Mouse (Mus musculus) left cerebral cortex, postnatal 14 days (tissue): ENCODE results near the gene Adamtsl2. TPM values are rescaled to one million over a fixed set of nuclear protein-coding genes. Genes with fewer than 3 reads are reported as not detected.
A peak's percentile ranks its signal among the peaks of the same experiment; 100 is the strongest.

ENCODE experiments used
- DNase-seq, 2 experiments: peaks; one replicate each; pipeline ENCODE4 v3.0.0; 2021 to 2022; ENCODE audit warnings: low spot score in 2 of 2, mixed read lengths in 1 of 2
- intact Hi-C: fragments of 180-260 bp; cut with DNase I; formaldehyde crosslinking; loops from one replicate; pipeline ENCODE4 v1.15.1; 2025
- total RNA-seq, 2 experiments: library from RNA; stranded (reverse); gene quantifications; 2 replicates each; pipeline ENCODE4 v1.2.3; 2021

The Adamtsl2 gene
- total RNA-seq, 2 experiments from 2014 or later, result 27.4 to 29.3 TPM

- intact Hi-C loops, result no loop called here
Observed at GRCm38 (mm10) chr2:27103554-27103953, 24.4 kb downstream of the Adamtsl2 start.

DNA sequence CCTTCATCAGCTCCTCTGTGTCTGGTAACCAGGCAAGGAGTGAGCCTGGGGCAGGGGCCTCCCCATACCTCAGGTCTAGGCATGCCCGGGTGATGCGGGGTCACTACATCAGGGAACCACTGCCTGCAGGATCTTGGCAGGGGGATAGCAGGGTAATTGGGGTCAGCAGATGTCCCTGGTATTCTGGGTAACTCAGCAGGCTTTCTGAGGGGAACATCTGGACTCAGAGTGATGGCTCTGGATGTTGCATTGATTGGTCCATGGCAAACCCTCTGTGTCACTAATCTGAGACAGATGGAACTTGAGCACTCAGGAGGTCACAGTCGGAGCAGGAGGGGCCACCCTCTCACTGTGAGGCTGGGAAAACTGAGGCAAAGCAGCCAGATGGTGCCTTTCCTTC, 27.6 kb downstream of the Adamtsl2 start:
- DNase-seq, result no peak
- intact Hi-C loops, result no loop called here

More at GRCm38 (mm10) chr2:27103554-27103953, 24.4 kb downstream of the Adamtsl2 start:
- DNase-seq, result peak; percentile 37 to 69

DNA sequence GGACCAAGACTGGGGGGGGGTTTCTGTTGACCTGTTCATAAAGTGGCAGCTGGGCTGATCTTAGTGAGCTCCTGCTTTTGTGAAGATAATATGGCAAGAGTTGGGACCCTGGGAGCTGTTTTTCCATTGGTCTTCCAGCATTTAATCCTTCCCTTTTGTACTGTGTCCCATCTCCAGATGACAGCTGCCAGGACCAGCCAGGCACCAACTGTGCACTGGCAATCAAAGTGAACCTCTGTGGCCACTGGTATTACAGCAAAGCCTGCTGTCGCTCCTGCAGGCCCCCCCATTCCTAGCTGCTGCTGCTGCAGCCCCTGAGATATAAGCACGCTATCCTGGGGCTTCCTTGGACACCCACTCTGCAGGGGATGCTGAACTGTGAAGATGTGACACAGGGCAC, 29.0 kb downstream of the Adamtsl2 start:
- DNase-seq, result no peak
- intact Hi-C loops, result no loop called here

DNA sequence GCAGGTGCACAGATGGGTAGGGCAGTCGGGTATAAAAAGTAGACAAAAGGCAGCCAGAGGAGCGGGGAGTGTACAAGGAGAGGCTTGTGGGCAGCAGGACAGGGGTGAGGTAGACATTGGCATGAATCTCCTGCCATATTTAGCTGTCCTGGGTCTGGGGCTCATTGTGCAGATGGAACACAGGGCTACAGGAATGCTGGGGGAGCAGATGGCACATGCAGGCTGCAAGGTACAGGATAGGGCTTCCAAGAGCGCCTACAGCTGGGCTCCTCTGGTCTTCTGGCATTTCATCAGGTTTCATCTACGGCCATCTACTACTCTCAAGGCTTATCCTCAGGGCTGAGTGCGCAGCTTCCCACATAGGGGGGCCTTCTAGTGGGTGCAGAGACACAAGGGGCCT, 29.9 kb downstream of the Adamtsl2 start:
- intact Hi-C loops, result no loop called here
- no peak for DNase-seq

DNA sequence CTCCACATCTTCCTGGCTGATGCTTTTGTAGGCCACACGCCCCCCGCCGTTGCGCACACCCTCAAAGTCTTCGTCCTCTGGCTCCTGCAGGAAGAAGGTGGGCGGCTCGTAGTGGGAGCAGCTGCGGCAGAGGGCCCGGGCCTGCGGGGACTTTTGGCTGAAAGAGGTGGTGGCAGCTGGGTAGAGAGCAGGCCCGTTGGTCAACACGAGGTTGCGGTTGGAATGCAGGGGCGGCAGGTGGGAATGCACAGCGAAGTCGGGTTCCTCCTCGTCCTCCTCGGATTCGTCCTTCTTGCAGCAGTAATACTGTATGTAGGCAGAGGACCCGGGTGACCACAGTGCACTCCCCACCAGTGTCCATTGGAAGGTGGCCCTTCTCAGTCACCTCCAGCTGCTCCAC, 33.4 kb downstream of the Adamtsl2 start:
- intact Hi-C loops, result no loop called here
- no peak for DNase-seq

- intact Hi-C loops, result no loop called here
- DNase-seq, result no peak
Observed at GRCm38 (mm10) chr2:27114169-27114568, 35.0 kb downstream of the Adamtsl2 start.

GRCm38 (mm10) chr2:27118452-27118851, 39.3 kb downstream of the Adamtsl2 start:
- DNase-seq, result no peak
- intact Hi-C loops, result no loop called here

DNA sequence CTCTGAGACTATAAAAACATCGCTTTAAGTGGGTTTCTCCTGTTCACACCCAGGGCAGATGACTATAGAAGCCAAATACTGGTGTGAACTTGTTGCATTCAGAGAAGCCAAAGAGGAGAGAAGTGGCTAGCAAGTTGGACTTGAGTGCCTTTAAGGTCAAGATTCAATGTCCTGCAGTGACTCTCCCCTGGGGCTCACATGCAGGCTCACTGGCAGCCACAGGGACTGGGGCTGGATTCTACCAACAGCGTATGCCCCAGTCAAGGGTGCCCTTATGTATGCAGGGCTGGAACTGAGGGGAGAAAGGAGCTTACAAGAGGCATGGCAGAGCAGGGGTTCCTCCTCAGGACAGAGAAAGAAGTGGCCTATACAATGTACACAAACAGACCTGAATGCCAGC, 40.6 kb downstream of the Adamtsl2 start:
- DNase-seq, result no peak
- intact Hi-C loops, result loop anchor here (5.0 kb wide), 1 partner anchor 77 kb away; no protein-coding TSS in a partner anchor

DNA sequence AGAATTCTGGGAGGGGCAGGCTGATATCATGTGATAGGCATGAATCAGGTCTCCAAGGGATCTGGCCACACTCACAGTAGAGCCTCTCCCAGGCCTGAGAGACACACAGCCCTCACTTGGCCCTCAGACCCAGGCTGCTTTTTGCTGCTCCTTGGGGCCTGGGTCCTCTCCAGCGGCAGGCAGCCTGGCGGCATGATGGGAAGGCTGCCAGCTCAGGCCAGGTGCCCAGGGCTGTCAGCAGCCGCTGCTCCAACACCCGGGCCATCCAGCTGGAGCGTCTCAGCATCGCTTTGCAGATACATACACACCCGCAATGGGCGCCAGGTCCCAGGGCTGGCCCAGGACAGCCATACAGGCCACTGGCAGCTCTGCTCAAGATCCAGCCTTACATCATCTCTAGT, 41.1 kb downstream of the Adamtsl2 start:
- no peak for DNase-seq
- intact Hi-C loops, result loop anchor here (5.0 kb wide), 1 partner anchor 78 kb away; no protein-coding TSS in a partner anchor

- no peak for DNase-seq
- intact Hi-C loops, result loop anchor here (5.0 kb wide), 1 partner anchor 79 kb away; no protein-coding TSS in a partner anchor
Observed at GRCm38 (mm10) chr2:27121626-27122355, 42.6 kb downstream of the Adamtsl2 start.

DNA sequence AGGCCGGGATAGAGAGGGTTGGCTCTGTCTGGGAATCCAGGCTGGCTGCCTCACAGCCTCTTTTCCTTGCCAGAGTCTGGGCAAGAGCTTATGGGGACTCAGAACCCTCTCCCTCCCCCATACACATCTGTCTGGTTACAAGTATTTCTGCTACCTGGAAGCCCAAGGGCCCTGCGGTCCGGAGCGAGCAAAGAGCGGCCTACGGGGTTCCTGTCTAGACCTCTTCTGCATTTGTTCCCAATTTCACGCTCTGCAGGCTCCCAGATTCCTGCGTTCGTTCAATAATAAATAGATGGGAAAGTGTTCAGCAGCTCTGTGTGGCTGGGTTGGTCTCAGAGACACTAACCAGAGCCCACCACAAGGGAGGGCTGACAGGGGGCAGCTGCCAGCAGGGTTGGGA, 43.4 kb downstream of the Adamtsl2 start:
- DNase-seq, result no peak
- intact Hi-C loops, result loop anchor here (5.0 kb wide), 1 partner anchor 80 kb away; no protein-coding TSS in a partner anchor

GRCm38 (mm10) chr2:27123121-27123520, 43.9 kb downstream of the Adamtsl2 start:
- DNase-seq, result no peak
- intact Hi-C loops, result loop anchor here (5.0 kb wide), 1 partner anchor 81 kb away; no protein-coding TSS in a partner anchor

DNA sequence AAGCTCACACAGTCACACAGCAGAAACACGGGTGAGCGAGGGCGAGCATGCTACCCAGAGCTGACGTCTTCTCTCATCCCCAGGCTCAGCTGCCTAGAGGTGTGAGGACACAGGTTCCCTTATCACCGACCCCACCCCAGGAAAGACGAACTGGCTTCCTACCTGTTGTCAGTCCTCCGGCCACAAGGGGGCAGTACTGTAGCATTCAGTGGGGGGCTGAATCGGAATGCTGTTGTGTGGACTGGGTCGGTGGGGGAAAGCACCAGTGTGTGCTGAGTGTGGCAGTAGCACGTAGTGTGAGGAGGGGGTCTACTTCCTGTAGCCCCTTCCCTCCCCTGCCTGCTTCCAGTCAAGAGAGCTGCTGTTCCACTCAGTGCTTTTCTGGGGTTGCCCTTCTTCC, 46.8 kb downstream of the Adamtsl2 start:
- intact Hi-C loops, result loop anchor here (5.0 kb wide), 1 partner anchor 111 kb away; no protein-coding TSS in a partner anchor
- peak in 1 of 2 experiments; percentile 54 for DNase-seq

- intact Hi-C loops, result loop anchor here (5.0 kb wide), 1 partner anchor 111 kb away; no protein-coding TSS in a partner anchor
- no peak for DNase-seq
Observed at GRCm38 (mm10) chr2:27126496-27126895, 47.3 kb downstream of the Adamtsl2 start.

DNA sequence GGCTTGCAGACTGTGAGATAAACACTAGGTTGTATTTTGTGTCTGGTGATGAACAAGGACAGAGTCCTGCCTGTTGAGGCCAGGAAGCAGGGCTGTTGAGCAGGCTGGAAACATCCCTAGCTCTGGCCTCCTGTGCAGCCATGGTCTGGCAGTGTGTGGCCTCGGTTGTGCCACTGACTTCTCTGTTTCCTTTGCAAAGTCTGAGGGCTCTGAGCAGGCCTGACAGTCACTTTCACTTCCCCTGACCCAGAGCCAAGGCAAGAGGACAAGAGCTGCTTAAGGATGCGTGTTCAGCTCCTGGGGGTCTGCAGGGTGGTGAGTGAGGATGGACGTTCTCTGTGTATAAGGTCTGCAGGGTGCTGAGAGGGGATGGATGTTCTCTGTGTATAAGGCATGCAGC, 49.8 kb downstream of the Adamtsl2 start:
- intact Hi-C loops, result loop anchor here (5.0 kb wide), 1 partner anchor 108 kb away; no protein-coding TSS in a partner anchor
- no peak for DNase-seq

- no peak for DNase-seq
- intact Hi-C loops, result no loop called here
Observed at GRCm38 (mm10) chr2:27135935-27136334, 56.8 kb downstream of the Adamtsl2 start.

GRCm38 (mm10) chr2:27136336-27136735, 57.2 kb downstream of the Adamtsl2 start:
- DNase-seq, result no peak
- intact Hi-C loops, result no loop called here

DNA sequence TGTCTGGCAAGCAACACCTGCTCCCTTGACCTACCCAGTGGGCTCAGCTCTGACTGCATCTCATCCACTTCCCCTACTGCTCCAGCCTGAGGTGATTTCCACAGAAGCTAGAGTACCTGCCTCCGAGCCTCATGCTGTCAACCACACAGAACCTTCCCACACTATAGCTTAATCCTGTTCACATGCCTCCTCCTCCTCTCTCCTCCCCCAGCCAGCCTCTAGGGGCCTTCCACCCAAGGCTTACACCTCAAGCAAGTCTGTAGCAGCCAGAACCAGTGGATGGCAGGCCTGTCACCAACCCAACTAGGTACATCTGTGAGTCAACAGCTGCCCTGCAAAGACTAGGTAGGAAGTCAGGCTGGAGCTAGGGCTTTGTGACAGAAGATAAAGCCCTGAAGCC, 57.6 kb downstream of the Adamtsl2 start:
- DNase-seq, result no peak
- intact Hi-C loops, result no loop called here

DNA sequence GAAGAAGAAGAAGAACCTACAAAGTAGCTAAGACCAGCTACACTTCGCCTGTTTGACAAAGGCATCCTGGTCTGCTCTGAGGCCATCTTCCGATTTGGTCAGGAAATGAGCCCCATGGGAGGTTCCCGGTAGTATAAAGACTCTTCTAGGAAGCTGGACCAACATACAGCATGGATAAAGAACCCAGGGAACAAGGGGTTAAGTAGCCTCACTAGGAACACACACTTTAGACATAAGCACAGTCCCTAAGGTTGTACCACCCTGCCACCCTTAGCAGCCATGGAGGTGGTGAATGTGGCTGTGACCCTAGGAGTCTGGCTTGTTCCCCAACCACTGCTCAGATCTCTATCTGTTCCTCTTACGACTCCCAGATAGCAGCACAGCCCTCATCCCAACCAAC, 59.2 kb downstream of the Adamtsl2 start:
- DNase-seq, result no peak
- intact Hi-C loops, result no loop called here

DNA sequence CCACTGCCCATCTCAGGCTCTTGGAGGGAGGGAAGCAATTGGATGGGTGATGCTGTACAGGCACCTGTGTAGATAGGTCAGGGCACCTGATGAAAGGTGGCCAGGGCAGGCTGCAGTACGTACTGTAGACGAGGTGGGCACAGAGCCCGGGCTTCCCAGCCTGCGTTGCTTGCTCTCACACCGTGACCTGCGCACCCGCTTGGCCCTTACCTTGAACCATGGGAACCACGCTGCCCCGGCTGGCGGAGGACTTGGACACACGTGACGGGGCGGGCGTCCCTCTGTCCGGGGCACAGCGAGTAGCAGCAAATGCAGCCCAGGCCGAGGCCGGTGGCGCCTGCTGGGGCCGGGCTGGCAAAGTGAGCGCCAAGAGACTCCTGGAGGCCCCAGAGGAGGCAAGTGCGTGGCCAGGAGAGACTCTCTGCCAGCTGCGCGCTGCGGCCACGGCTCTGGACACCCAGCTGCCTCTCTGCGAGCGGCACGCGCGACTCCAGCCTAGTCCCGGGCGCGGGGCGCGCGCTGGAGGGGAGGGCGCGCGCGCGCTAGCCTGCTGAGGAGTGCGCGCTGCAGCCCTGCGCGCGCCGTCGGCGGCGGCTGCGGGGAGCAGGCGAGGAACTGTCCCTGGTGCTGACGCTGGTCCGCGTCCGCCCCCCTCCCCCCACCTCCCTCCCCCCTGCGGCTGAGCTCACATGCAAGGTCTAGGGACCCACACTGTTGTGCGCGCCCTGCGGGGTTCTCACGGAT, 62.9 kb downstream of the Adamtsl2 start, which contains the start of gene Fam163b:
TSS of gene Fam163b (minus strand) at position 542 of the 744 bp plus-strand sequence.
- intact Hi-C loops, result no loop called here
- DNase-seq, result peak; percentile 58 to 64
